ENCODE assay signal across 8 mouse cellular contexts in the genomic region with DNA sequence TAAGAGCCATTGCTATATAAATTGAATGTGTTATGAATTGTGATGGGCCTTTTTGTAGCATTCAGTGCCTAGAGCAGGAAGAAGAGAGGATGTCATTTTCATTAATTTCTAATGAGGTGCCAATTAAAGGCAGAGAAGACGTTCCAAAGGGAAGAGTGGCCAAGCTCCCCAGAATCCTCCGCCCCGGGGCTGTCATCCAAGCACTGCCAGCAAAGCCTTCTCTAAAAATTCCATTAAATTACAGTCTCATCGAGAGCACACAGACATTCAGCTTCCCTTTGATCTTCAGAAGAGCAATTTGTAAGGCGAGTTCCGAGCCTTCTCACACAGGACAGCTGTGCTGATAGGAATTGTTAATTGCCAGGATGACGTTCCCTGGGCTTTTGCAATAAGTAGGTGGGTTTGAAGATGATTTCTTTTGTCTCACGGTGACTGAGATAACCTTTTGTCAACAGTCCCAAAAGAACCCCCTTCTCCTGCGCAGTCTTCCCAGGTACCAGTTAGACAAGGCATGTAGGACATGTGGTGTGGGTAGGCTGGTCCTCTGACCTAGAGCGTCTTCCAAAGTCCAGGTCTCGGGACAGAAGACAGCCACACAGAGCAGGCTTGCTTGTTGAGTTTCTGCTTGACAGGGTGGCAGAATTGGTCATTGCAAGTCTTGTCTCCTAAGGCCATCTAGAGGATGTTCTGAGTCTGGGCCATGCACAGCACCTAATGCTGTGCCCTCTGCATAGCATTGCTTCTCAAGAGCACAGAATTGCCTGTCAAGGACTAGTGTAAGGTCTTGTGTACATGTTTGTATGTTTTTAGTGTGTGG.
A peak's percentile ranks its signal among the peaks of the same experiment; 100 is the strongest.
DNase-seq lines count a peak whose midpoint lies in the region; ATAC-seq lines count a peak whose summit lies in the region.

No protein-coding gene starts in this region.

- DNase-seq in embryonic facial prominence, embryonic 10.5 days (ENCODE audit: low spot score), result no peak
- DNase-seq in lung, postnatal 36 days, result no peak
- DNase-seq in adrenal gland, postnatal 4 days (ENCODE audit: low spot score in 2 of 2), result peak; percentile 1 to 2
- DNase-seq in B cell, adult 2 months, result no peak

- H3K4me2 ChIP-seq in embryonic facial prominence, embryonic 13.5 days, result no peak overlapping the region
- H3K4me2 ChIP-seq in lung, embryonic 16.5 days (ENCODE audit: low read depth, low read length), result no peak overlapping the region
- no peak overlapping the region for H3K4me2 ChIP-seq in hindbrain, embryonic 16.5 days (ENCODE audit: low read length)
- no peak overlapping the region for H3K4me2 ChIP-seq in neural tube, embryonic 15.5 days

- no peak overlapping the region for H3K4me3 ChIP-seq in embryonic facial prominence, embryonic 13.5 days
- no peak overlapping the region for H3K4me3 ChIP-seq in embryonic facial prominence, embryonic 10.5 days
- no peak overlapping the region for H3K4me3 ChIP-seq in lung, embryonic 16.5 days (ENCODE audit: low read length)
- no peak overlapping the region for H3K4me3 ChIP-seq in hindbrain, embryonic 16.5 days (ENCODE audit: low read length)
- no peak overlapping the region for H3K4me3 ChIP-seq in neural tube, embryonic 15.5 days (replicated peaks)

- H3K4me1 ChIP-seq in embryonic facial prominence, embryonic 13.5 days, result peaks cover 48% of the 10 kb centered on the region
- H3K4me1 ChIP-seq in embryonic facial prominence, embryonic 10.5 days, result peaks cover 59% of the 10 kb centered on the region
- H3K4me1 ChIP-seq in lung, embryonic 16.5 days (replicated peaks; ENCODE audit: control insufficient read depth, insufficient read depth, low read length), result peaks cover 34% of the 10 kb centered on the region
- H3K4me1 ChIP-seq in hindbrain, embryonic 16.5 days (ENCODE audit: control insufficient read depth, insufficient read depth, low read depth, low read length), result peaks cover 44% of the 10 kb centered on the region
- peaks cover 84% of the 10 kb centered on the region for H3K4me1 ChIP-seq in neural tube, embryonic 15.5 days

- H3K27me3 ChIP-seq in embryonic facial prominence, embryonic 13.5 days, result no peaks in the 10 kb centered on the region
- no peaks in the 10 kb centered on the region for H3K27me3 ChIP-seq in embryonic facial prominence, embryonic 10.5 days (replicated peaks; ENCODE audit: low read depth, poor library complexity, severe bottlenecking)
- H3K27me3 ChIP-seq in lung, embryonic 16.5 days (ENCODE audit: control insufficient read depth, insufficient read depth, low read depth, low read length), result no peaks in the 10 kb centered on the region
- H3K27me3 ChIP-seq in hindbrain, embryonic 16.5 days (replicated peaks; ENCODE audit: control insufficient read depth, insufficient read depth, low read length), result no peaks in the 10 kb centered on the region
- H3K27me3 ChIP-seq in neural tube, embryonic 15.5 days (replicated peaks), result no peaks in the 10 kb centered on the region

- ATAC-seq in embryonic facial prominence, embryonic 13.5 days (ENCODE audit: insufficient number of reproducible peaks, insufficient read depth, low FRiP score, low TSS enrichment, low read depth), result no peak
- peak; percentile 43 for ATAC-seq in lung, embryonic 16.5 days (ENCODE audit: low read depth)
- no peak for ATAC-seq in hindbrain, embryonic 16.5 days
- no peak for ATAC-seq in neural tube, embryonic 15.5 days (ENCODE audit: low FRiP score)

- H3K36me3 ChIP-seq in embryonic facial prominence, embryonic 13.5 days, result peaks cover 11% of the 10 kb centered on the region; the same call in 1 of the 2 replicates
- peaks cover 51% of the 10 kb centered on the region for H3K36me3 ChIP-seq in embryonic facial prominence, embryonic 10.5 days (replicated peaks)
- no peaks in the 10 kb centered on the region for H3K36me3 ChIP-seq in lung, embryonic 16.5 days (ENCODE audit: control insufficient read depth, insufficient read depth, low read length)
- no peaks in the 10 kb centered on the region for H3K36me3 ChIP-seq in hindbrain, embryonic 16.5 days (ENCODE audit: control insufficient read depth, insufficient read depth, low read length)
- H3K36me3 ChIP-seq in neural tube, embryonic 15.5 days, result no peaks in the 10 kb centered on the region

- H3K27ac ChIP-seq in embryonic facial prominence, embryonic 13.5 days, result 0 out of 2 replicates have a peak overlapping the region, but pooled peaks have one; percentile 17
- no peak overlapping the region for H3K27ac ChIP-seq in embryonic facial prominence, embryonic 10.5 days (replicated peaks)
- no peak overlapping the region for H3K27ac ChIP-seq in lung, embryonic 16.5 days (ENCODE audit: low read length)
- peak overlapping the region; percentile 1; the same call in 1 of the 2 replicates for H3K27ac ChIP-seq in hindbrain, embryonic 16.5 days (ENCODE audit: low read depth, low read length)
- peak overlapping the region; percentile 23; the same call in 1 of the 2 replicates for H3K27ac ChIP-seq in neural tube, embryonic 15.5 days (replicated peaks)

- H3K9ac ChIP-seq in embryonic facial prominence, embryonic 13.5 days, result no peak overlapping the region
- no peak overlapping the region for H3K9ac ChIP-seq in lung, embryonic 16.5 days (ENCODE audit: low read length)
- H3K9ac ChIP-seq in hindbrain, embryonic 16.5 days (ENCODE audit: low read depth, low read length), result no peak overlapping the region
- H3K9ac ChIP-seq in neural tube, embryonic 15.5 days (replicated peaks), result no peak overlapping the region

- WGBS in embryonic facial prominence, embryonic 13.5 days, result 60% methylated on average over 11 of the region's 11 CpGs
- 81% methylated on average over 11 of the region's 11 CpGs for WGBS in embryonic facial prominence, embryonic 10.5 days
- WGBS in lung, embryonic 16.5 days, result 42% methylated on average over 11 of the region's 11 CpGs
- 51% methylated on average over 11 of the region's 11 CpGs for WGBS in hindbrain, embryonic 16.5 days
- 45% methylated on average over 11 of the region's 11 CpGs for WGBS in neural tube, embryonic 15.5 days

- H3K9me3 ChIP-seq in embryonic facial prominence, embryonic 13.5 days, result no peaks in the 10 kb centered on the region
- H3K9me3 ChIP-seq in embryonic facial prominence, embryonic 10.5 days, result no peaks in the 10 kb centered on the region
- H3K9me3 ChIP-seq in lung, embryonic 16.5 days (ENCODE audit: control insufficient read depth, low read length), result no peaks in the 10 kb centered on the region
- H3K9me3 ChIP-seq in hindbrain, embryonic 16.5 days (ENCODE audit: control insufficient read depth, low read length), result no peaks in the 10 kb centered on the region
- H3K9me3 ChIP-seq in neural tube, embryonic 15.5 days (replicated peaks), result no peaks in the 10 kb centered on the region

Comparison
In these comparisons a context has a peak if more than half of its experiments do, and no peak if none do; other contexts are left out.
1. H3K27ac ChIP-seq: peak in embryonic facial prominence, embryonic 13.5 days (single experiment), hindbrain, embryonic 16.5 days (single experiment) and neural tube, embryonic 15.5 days (single experiment); none in embryonic facial prominence, embryonic 10.5 days (single experiment) and lung, embryonic 16.5 days (single experiment).
2. DNase-seq: peak in adrenal gland, postnatal 4 days (2 of 2); none in embryonic facial prominence, embryonic 10.5 days (single experiment), lung, postnatal 36 days (single experiment) and B cell, adult 2 months (0 of 2).